Mouse (Mus musculus): ENCODE results near the gene Nipa1.
"Not testable (repeated sequence)": the region's sequence is repeated elsewhere in the genome, so short reads cannot be mapped to it uniquely, and the experiment has no call there.

The Nipa1 gene

DNA sequence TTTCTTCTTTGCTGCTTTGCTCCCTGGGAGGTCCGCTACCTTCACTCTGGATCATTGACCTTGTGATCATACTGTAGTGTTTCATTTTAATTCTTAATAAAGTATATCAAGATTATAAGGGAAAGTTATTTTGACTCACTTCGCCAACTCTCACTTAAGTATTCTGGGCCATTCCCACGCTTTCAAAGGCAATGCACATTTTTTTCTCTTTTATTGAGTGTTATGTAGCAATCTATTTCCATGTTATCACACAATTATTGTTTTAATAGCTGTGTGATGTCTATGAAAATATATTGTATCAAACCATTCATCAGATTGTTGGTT lies at the start of gene Nipa1:
Gene Nipa1 (minus strand): TSS at position 25 of the 324 bp plus-strand sequence.
- DNase-seq (ENCODE audit: low spot score): no peak

DNA sequence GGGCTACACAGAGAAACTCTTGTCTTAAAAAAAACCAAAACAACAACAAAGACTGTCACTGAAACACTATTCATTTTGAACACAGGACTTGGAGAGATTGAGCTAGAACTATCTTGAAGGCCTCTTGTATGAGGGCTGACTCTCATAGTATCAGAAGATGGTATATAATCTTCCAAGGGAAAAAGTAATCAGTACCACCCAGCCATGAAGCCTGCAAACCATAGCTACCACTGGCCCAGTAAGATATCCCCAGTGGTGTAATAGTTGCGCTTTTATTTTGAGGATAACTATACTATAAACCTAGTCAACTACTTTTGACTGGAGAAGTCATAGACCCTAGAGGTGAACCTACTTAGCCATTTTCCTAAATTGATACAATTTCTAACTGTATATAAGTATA lies 46.9 kb upstream of the Nipa1 start:
- DNase-seq (ENCODE audit: low spot score): no peak

DNA sequence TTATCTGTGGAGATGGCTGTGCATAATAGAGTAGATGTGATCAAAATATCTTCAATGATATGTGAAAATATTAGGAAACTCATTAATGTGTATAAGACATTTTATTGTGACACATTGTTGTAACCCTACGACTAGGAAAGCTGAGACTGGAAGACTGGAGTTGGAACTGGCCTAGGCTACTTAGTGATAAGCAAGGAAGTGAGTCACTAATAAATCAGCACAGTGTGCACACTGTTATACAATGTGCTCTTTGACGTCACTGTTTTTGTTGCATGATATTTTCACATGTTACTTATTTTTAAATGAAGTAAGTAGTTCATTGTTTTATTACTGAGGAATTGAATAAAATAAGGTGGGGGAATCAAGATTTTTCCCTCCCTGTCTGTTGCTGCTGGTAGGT lies 46.4 kb upstream of the Nipa1 start:
- DNase-seq (ENCODE audit: low spot score): no peak

GRCm38 (mm10) chr7:56064876-56065275 lies 45.1 kb upstream of the Nipa1 start:
- DNase-seq (ENCODE audit: low spot score): no peak

DNA sequence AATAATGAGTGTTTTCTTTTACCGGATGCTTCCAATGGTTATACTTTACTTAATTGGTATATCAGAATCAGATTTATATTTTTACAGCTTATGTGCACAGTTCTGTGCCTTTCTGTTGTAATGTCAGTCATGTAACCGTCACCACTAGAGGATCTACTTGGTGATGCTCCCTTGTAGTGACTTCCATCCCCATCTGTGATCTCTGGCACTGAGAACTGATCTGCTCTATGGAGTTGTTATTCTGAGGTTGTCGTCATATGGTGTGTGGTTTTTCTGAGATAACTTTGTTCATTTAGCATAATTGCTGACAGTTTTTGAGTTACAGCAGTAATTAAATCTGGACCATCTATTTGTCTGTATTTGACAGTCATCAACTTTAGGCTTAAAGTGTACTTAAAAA lies 35.6 kb upstream of the Nipa1 start:
- no peak for DNase-seq (ENCODE audit: low spot score)

- DNase-seq (ENCODE audit: low spot score): no peak
Observed at GRCm38 (mm10) chr7:56052996-56053395, 33.2 kb upstream of the Nipa1 start.

- no peak for DNase-seq (ENCODE audit: low spot score)
Observed at GRCm38 (mm10) chr7:56050487-56050911, 30.7 kb upstream of the Nipa1 start.

DNA sequence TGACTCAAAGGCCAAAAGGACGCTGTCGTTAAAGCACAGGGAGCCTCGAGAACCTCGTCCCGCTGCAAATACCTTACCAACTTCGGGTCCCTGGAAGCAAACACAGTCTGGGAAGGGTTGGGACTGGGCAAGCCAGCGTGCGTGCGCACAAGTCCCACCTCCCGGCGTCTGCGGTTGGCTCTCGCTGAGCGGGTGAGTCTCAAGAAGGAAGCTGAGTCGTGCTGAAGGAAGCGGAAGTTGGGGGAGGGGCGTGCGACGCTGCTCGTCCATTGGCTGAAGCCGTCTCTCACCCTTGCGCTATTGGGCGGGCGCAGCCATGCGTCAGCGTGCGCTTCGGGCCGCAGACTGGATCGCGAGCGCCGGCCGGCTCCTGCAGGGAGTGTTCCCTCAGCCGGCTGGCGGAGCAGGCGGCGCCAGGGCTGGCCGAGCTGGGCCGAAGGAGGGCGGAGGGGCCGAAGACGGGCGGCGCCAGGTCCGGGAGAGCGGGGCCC lies 30.1 kb upstream of the Nipa1 start, which contains the start of gene Herc2:
Gene Herc2 (plus strand): TSS at position 366 of the 491 bp plus-strand sequence.
- peak; percentile 99 for DNase-seq (ENCODE audit: low spot score)

GRCm38 (mm10) chr7:56047178-56047577 lies 27.4 kb upstream of the Nipa1 start:
- DNase-seq (ENCODE audit: low spot score): no peak

DNA sequence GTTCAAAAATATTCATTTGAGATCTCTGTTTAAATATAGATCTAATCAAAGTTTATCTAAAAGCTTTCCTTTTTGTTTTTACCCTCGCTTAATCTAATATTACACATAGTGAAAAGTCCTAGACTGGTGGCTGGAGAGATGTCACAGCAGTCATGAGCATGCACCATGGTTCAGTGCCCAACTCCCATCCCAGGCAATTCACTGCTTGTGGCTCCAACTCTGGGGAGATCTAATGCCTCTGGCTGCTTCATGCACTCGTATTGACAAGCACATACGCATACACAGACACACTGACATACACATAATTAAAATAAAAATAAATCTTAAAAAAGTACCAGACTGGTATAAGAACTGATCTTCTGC lies 24.5 kb upstream of the Nipa1 start:
- DNase-seq (ENCODE audit: low spot score): no peak

DNA sequence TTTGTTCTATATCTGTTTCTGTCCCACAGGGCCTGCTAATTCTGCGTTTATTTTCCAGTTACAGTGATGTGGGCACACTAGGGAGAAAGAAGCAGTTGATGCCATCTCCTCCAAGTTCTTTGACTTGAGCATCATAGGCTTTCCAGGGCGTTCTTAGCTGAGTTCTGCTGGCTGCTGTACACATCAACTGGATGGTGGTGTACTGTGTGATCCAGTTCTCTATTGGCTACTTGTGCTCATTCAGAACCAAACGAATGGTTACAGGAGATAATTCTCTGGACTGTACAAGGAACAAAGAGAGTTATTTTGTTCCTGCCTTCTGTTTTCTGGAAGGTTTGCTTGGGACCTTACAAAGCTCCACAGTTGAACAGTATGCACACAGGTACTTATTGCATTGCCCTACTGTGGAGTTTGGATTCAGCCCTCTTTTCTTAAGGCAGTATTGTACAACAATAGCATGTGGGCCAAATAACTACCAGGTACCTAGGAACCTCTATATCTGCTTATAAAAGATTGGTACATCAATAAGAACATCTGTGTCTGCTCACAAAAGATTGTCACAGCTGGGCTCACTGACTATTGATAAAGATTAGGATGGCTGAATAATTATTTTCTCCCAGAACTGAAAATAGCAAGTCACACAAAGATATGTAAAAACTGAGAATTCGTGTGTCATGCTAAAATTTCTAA lies 24.0 kb upstream of the Nipa1 start:
- no peak for DNase-seq (ENCODE audit: low spot score)

DNA sequence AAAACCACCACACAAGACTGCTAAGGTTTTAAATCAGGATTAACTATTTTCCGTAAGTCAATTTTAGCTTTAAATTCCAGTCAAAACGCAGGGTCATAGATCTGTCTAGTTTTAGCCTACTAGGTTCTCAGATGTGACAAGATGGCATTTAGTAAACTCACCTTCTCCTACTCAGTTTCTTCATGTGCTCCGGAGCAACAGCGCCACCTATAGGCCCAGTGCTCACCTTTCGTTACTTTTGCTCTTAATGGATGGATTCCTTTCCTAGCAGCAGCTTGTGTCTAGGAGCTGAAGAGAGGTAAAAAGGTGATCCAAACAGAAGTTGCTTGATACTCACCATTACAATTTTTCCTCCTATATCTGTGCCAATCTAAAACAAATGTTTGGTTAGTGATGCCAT lies 22.6 kb upstream of the Nipa1 start:
- DNase-seq (ENCODE audit: low spot score): peak; percentile 49

GRCm38 (mm10) chr7:56023586-56023985 lies 3.8 kb upstream of the Nipa1 start:
- DNase-seq (ENCODE audit: low spot score): no peak

DNA sequence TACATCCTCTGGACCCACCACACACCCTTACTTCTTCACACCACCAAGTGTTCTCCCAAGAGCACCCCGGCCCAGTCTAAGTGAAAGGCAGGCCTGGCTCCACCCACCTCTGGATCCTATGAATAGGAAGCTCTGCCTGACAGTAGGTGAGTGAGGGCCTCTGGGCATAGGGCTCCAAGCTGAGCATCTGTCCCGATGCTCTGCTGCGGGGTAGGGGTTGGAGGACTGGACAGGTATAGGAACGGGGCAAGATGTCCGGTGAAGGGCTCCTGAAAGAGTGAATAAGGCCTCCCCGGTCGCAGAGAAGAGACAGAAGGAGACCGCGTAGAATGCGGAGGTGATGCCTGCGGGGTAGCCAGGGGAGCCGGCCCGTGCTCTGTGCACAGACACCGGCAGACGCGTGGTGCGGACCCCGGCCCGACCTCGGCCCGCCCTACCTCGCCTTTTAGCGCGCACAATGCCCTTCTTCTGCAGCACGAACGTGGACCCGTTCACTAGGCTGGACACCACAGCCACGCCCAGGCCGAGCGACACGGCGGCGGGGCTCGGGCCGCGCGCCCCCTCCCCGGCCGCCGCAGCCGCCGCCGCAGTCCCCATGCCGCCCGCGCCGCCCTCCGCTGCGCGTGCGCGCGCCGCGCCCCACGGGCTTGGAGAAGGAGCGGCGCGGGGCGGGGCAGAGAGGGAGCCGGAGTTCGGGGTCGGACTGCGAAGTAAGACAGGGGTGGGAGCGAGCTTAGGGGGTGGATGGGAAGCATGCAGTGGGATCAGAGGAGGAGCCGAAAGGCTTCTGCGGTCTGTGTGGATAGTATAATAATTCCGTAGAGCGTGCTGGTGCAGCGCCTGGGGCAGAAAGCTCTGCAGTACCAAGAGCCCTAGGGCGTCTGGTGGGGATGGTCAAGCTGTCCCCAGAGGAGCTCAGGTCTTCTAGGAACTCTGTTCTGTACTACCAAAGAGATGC lies 503 bp downstream of the Nipa1 start:
- peak; percentile 79 for DNase-seq (ENCODE audit: low spot score)

DNA sequence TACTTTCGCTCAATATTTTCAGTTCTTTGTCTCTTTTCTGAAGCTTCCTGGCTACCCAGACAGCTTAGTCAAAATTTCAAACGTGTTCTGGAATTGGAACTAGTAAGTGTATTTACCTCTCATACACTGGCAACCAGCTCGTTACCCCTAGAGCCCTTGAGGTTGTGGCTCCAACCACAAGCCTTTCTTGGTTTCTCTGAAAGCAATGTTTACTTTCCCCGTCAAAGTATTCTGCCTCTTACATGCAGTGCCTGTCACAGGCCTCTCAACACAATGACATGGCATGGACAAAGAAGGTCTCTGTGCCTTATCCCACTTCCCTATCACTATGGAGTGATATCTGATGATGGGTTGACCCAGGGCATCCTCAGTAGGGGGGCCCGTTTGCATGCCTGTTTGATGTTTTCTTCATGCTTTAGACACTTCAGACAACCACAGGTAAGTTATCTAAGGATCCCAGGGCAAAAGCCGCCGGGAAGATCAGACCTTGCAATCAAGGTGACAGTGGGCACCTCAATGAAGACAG lies 1.2 kb downstream of the Nipa1 start:
- DNase-seq (ENCODE audit: low spot score): no peak

DNA sequence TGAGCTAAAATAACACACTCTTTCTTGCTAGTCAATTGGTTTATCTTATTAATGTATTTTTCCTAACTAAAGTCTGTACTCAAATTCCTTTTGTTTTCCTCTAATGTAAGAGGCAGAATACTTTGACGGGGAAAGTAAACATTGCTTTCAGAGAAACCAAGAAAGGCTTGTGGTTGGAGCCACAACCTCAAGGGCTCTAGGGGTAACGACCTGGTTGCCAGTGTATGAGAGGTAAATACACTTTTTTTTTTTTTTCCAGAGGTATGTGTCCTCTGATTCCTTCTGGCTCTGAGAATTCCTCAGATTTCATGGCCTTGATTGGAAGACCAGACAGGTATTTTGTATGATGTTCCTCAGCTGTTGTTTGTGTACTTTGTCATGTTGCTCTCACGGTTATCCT lies 2.0 kb downstream of the Nipa1 start:
- DNase-seq (ENCODE audit: low spot score): no peak

DNA sequence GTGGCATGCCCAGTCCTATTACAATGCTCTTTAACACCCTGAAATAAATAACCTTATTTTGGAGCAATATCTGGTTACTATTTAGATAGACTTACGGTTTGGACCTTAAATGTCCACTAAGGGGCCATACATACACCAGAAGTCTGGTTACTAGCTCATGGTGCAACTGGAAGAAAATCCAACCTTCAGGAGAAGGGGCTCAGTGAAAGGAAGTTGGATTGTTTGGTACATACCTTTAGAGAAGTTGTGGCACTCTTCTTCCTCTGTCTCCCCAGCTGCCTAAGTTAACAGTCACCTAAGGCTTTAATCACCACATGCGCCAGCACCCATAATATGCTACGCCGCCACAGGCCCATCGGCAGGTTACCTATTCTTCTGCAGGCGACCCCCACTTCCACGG lies 3.9 kb downstream of the Nipa1 start:
- DNase-seq (ENCODE audit: low spot score): no peak

GRCm38 (mm10) chr7:56015172-56015571 lies 4.6 kb downstream of the Nipa1 start:
- no peak for DNase-seq (ENCODE audit: low spot score)

- DNase-seq (ENCODE audit: low spot score): not testable (repeated sequence)
Observed at GRCm38 (mm10) chr7:56014002-56014702, 5.6 kb downstream of the Nipa1 start.

- no peak for DNase-seq (ENCODE audit: low spot score)
Observed at GRCm38 (mm10) chr7:56013261-56014001, 6.3 kb downstream of the Nipa1 start.

- no peak for DNase-seq (ENCODE audit: low spot score)
Observed at GRCm38 (mm10) chr7:56011018-56011333, 8.8 kb downstream of the Nipa1 start.

Measured in testis, postnatal 14 days (tissue).